Mouse (Mus musculus) heart, embryonic 14.5 days (tissue): Measurements from ENCODE around the gene Fbxw11. TPM values are rescaled to one million over a fixed set of nuclear protein-coding genes. Genes with fewer than 3 reads are reported as not detected.
A peak's percentile ranks its signal among the peaks of the same experiment; 100 is the strongest.

Experiments used
- ATAC-seq: fragments of 200-750 bp; cut with Nextera tagmentation; 2 replicates; pipeline ENCODE4 v1.8.0; 2017; ENCODE audit warnings: low read depth, moderate TSS enrichment; ENCODE audit not compliant: insufficient number of reproducible peaks, insufficient read depth, low FRiP score
- H3K27ac ChIP-seq, 2 experiments: fragments of 200-500 bp in 1 of 2; fragments of 300-500 bp in 1 of 2; sonication (generic) in 1 of 2; replicated peaks in 1 of 2; 2 replicates each; pipeline ENCODE4 v1.5.1; 2012 to 2014; ENCODE audit warnings: low read depth in 2 of 2, low read length in 2 of 2, control low read depth in 1 of 2, mild to moderate bottlenecking in 1 of 2, mixed read lengths in 1 of 2; ENCODE audit not compliant: control insufficient read depth in 1 of 2, insufficient read depth in 1 of 2
- H3K27me3 ChIP-seq: fragments of 300-500 bp; sonication (generic); 2 replicates; pipeline ENCODE4 v1.6.1; 2014; ENCODE audit warnings: mild to moderate bottlenecking, low read length, control low read depth; ENCODE audit not compliant: control insufficient read depth, insufficient read depth
- H3K36me3 ChIP-seq: fragments of 300-500 bp; sonication (generic); 2 replicates; pipeline ENCODE4 v1.6.1; 2014; ENCODE audit warnings: mild to moderate bottlenecking, control low read depth, low read length, mixed read lengths; ENCODE audit not compliant: control insufficient read depth, insufficient read depth
- H3K4me1 ChIP-seq, 2 experiments: fragments of 200-500 bp in 1 of 2; fragments of 300-500 bp in 1 of 2; sonication (generic) in 1 of 2; 2 replicates each; pipeline ENCODE4 v1.6.1; 2012 to 2014; ENCODE audit warnings: low read length in 2 of 2, control low read depth in 1 of 2, mixed read lengths in 1 of 2; ENCODE audit not compliant: control insufficient read depth in 2 of 2, insufficient read depth in 2 of 2
- H3K4me2 ChIP-seq: fragments of 300-500 bp; sonication (generic); 2 replicates; pipeline ENCODE4 v1.6.1; 2014; ENCODE audit warnings: mild to moderate bottlenecking, low read length
- H3K4me3 ChIP-seq, 2 experiments: fragments of 200-500 bp in 1 of 2; fragments of 300-500 bp in 1 of 2; sonication (generic) in 1 of 2; 2 replicates each; pipeline ENCODE4 v1.5.1; 2012 to 2014; ENCODE audit warnings: low read length in 2 of 2, mild to moderate bottlenecking in 2 of 2, control low read depth in 1 of 2, low read depth in 1 of 2, moderate library complexity in 1 of 2; ENCODE audit not compliant: control insufficient read depth in 1 of 2, insufficient read depth in 1 of 2
- H3K9ac ChIP-seq: fragments of 300-500 bp; sonication (generic); 2 replicates; pipeline ENCODE4 v1.6.1; 2014; ENCODE audit warnings: mild to moderate bottlenecking, low read length
- H3K9me3 ChIP-seq: fragments of 300-500 bp; sonication (generic); 2 replicates; pipeline ENCODE4 v1.6.1; 2016; ENCODE audit warnings: low read length, control low read depth; ENCODE audit not compliant: control insufficient read depth
- WGBS: fragments of 180-500 bp; shearing (Covaris S2); extraction: QIAGEN DNeasy Blood & Tissue Kit; methylation state at CpG from one replicate; pipeline ENCODE4 v1.1.7; 2014; 5-methylcytosine and 5-hydroxymethylcytosine counted together
- polyA plus RNA-seq: library from polyadenylated mRNA; unstranded; fragments of >200 nt; fragmentation: Nextera tagmentation; extraction: Ambion mirVana; gene quantifications from 2 replicates; pipeline ENCODE4 v1.2.1, GENCODE M21; 2014

Gene Fbxw11
- polyA plus RNA-seq, 1 experiment from 2014 or later, result 63.1 TPM

- H3K4me1 ChIP-seq, result peaks cover 4 to 37% of the 10 kb centered on the region in 2 experiments
- no peak overlapping the region for H3K4me2 ChIP-seq
- H3K9ac ChIP-seq, result no peak overlapping the region
- no peak overlapping the region for H3K4me3 ChIP-seq
- no peaks in the 10 kb centered on the region for H3K9me3 ChIP-seq
- no peak for ATAC-seq
- H3K36me3 ChIP-seq, result peaks cover 5% of the 10 kb centered on the region
- no peaks in the 10 kb centered on the region for H3K27me3 ChIP-seq
- no peak overlapping the region for H3K27ac ChIP-seq
- 83% methylated on average over 7 of the region's 7 CpGs for WGBS
Measured at GRCm38 (mm10) chr11:32650893-32651590, 8.5 kb downstream of the Fbxw11 start.

GRCm38 (mm10) chr11:32651723-32652122, 9.2 kb downstream of the Fbxw11 start:
- Histone ChIP-seq H3K27me3 (no peaks in the 10 kb centered on the region), H3K4me1 (peaks cover 4 to 32% of the 10 kb centered on the region in 2 experiments), H3K9me3 (no peaks in the 10 kb centered on the region), H3K4me2 (no peak overlapping the region), H3K4me3 (no peak overlapping the region), H3K27ac (no peak overlapping the region), H3K36me3 (peaks cover 5% of the 10 kb centered on the region), H3K9ac (no peak overlapping the region)
- no peak for ATAC-seq
- WGBS, result 97% methylated on average over 1 of the region's 1 CpGs

DNA sequence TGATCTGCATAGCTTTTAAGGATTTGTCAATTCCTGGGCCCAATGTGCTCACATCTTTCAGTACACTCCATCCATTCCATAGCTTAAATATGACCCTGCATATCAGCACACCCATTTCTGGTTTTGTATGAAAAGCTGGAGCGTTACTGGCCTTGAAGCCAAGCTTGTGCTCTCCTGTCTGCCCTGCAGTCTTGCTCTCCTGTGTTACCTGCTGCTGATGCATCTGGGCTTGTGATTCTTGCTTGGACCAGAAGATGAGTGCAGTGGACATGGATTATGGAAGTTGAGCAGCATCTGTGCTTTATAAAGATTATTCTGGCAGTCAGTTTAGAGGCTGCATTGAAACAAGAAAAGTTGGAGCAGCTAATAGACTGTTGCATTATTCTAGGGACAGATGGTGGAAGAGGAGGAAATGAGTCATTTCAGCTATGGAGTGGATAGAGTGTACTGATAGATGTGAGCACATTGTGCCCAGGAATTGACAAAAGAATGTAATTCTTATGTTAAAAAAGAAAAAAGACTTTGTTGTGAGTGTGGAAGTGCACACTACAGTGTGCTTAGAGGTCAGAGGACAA, 19.6 kb downstream of the Fbxw11 start:
- no peak for ATAC-seq
- Histone ChIP-seq H3K4me1 (peaks cover 2 to 14% of the 10 kb centered on the region in 2 experiments; a peak in 1 of 4 replicates), H3K27me3 (no peaks in the 10 kb centered on the region), H3K4me2 (no peak overlapping the region), H3K9me3 (no peaks in the 10 kb centered on the region), H3K27ac (0 out of 4 replicates have a peak overlapping the region, but pooled peaks of 1 of the 2 experiments have one; percentile 19), H3K9ac (no peak overlapping the region), H3K4me3 (no peak overlapping the region), H3K36me3 (peaks cover 5% of the 10 kb centered on the region; the same call in 1 of the 2 replicates)
- WGBS, result 59% methylated on average over 1 of the region's 1 CpGs

GRCm38 (mm10) chr11:32665639-32666038, 23.1 kb downstream of the Fbxw11 start:
- no peak for ATAC-seq

DNA sequence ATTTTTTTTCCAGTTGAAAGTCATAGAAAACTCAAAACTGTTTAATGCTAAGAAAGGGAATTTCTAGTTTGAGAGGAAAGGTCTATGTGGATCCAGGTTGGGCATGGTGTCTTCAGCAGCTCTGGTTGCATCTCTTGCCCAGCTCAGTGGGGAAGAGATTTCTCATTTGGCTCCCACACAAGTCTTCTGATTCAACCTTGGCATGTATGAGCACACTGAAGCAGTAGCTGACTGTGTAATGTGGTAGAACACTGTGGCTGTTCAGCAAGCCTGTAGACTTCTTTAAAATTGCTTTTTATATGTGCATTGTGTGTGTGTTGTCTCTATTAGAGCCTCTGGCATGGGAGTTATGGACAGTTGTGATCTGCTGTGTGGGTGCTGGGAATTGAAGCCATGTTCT, 24.5 kb downstream of the Fbxw11 start:
- H3K4me2 ChIP-seq, result no peak overlapping the region

More at GRCm38 (mm10) chr11:32665639-32666038, 23.1 kb downstream of the Fbxw11 start:
- Histone ChIP-seq H3K36me3 (peaks cover 4% of the 10 kb centered on the region; the same call in 1 of the 2 replicates), H3K9me3 (no peaks in the 10 kb centered on the region), H3K27me3 (no peaks in the 10 kb centered on the region), H3K4me2 (no peak overlapping the region), H3K27ac (no peak overlapping the region), H3K4me1 (peaks cover 4 to 25% of the 10 kb centered on the region in 2 experiments; a peak in 3 of 4 replicates), H3K4me3 (no peak overlapping the region), H3K9ac (no peak overlapping the region)
- WGBS, result 83% methylated on average over 3 of the region's 3 CpGs

DNA sequence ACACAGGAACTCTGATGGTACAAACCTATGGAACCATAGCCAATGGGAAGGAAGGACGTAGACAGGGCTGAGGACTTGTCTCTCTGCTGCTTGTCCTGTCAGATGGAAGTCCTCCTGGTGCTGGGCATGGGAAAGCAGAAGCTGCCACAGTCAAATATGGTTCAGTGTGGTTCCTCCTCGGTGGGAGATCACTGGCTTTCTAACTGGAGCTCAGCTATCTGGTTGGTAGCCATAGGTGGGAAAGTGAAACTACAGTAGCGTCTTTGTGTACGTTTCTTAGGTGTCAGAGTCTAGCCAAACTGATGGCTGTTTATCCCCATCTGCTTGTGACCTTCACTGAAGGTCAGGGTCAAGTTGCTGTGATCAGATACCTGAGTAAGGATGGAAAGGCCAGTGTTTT, 29.0 kb downstream of the Fbxw11 start:
- WGBS, result 81% methylated on average over 4 of the region's 4 CpGs
- Histone ChIP-seq H3K4me1 (peaks cover 6 to 27% of the 10 kb centered on the region in 2 experiments), H3K4me2 (no peak overlapping the region), H3K27ac (no peak overlapping the region), H3K36me3 (0 out of 2 replicates have a peak, but pooled peaks cover 4% of the 10 kb centered on the region), H3K9ac (no peak overlapping the region), H3K4me3 (no peak overlapping the region), H3K27me3 (no peaks in the 10 kb centered on the region), H3K9me3 (no peaks in the 10 kb centered on the region)
- no peak for ATAC-seq

More for the DNA sequence above, 24.5 kb downstream of the Fbxw11 start:
- Histone ChIP-seq H3K9me3 (no peaks in the 10 kb centered on the region), H3K4me3 (no peak overlapping the region), H3K9ac (no peak overlapping the region), H3K27me3 (no peaks in the 10 kb centered on the region), H3K27ac (no peak overlapping the region), H3K4me1 (peaks cover 8 to 27% of the 10 kb centered on the region in 2 experiments), H3K36me3 (0 out of 2 replicates have a peak, but pooled peaks cover 4% of the 10 kb centered on the region)
- no peak for ATAC-seq

GRCm38 (mm10) chr11:32676777-32677176, 34.3 kb downstream of the Fbxw11 start:
- ATAC-seq, result peak; percentile 54; the same call in 1 of the 2 replicates
- H3K36me3 ChIP-seq, result no peaks in the 10 kb centered on the region
- 26% methylated on average over 3 of the region's 3 CpGs for WGBS
- peak overlapping the region; percentile 17; the same call in 1 of the 2 replicates for H3K4me2 ChIP-seq
- peak overlapping the region; percentile 47 to 63; a peak in 3 of 4 replicates for H3K27ac ChIP-seq
- H3K27me3 ChIP-seq, result no peaks in the 10 kb centered on the region
- H3K4me3 ChIP-seq, result no peak overlapping the region
- peaks cover 12 to 46% of the 10 kb centered on the region in 2 experiments for H3K4me1 ChIP-seq
- no peaks in the 10 kb centered on the region for H3K9me3 ChIP-seq
- no peak overlapping the region; the same call in 1 of the 2 replicates for H3K9ac ChIP-seq
